Mouse (Mus musculus) ovary, postnatal 10 days (tissue): ENCODE data around the gene 1700001C19Rik.
"Not testable (repeated sequence)": the region's sequence is repeated elsewhere in the genome, so short reads cannot be mapped to it uniquely, and the experiment has no call there.

ENCODE experiments used
- DNase-seq: peaks from one replicate; pipeline ENCODE4 v3.0.0; 2022; ENCODE audit warnings: low spot score

Gene 1700001C19Rik

DNA sequence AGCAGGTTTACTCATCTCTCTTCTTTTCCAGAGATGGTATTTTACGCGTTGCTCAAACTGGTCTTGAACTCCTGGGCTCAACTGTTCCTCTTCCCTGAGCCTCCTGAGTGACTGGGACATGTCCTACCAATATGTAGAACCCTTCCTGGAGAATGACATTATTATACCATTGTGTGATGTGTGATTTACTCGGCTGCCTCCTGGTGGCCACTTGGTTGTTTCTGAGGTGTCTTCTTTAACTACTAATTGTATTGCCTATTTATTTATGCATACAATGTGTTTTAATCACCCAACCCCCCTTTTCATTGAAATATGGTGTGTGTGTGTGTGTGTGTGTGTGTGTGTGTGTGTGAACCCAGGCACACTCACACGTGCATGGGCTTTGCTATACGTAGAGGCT lies 6.4 kb downstream of the 1700001C19Rik start:
- DNase-seq = no peak

DNA sequence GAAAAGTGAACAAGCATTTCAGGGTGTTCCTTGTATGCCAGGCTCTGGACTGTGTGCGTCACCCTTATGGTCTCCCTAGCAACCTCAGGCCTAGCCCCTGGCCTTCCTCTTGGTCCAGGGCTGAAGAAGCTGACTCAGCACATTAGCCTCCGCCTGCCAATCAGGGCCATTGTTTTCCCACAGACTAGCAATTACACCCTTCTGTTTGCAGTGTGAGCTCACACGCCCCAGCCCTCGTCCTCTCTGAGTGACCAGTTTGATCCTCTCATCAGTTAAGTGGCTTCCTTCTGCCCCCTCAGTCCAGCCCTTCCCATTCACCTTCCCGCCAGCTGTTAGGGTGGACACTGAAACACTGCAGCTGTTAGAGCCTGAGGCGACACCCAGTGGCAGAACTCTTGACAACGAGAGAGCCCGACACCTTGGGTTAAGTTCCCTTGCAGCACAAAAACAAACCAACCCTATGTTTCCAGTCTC lies 8.3 kb downstream of the 1700001C19Rik start:
- no peak for DNase-seq

DNA sequence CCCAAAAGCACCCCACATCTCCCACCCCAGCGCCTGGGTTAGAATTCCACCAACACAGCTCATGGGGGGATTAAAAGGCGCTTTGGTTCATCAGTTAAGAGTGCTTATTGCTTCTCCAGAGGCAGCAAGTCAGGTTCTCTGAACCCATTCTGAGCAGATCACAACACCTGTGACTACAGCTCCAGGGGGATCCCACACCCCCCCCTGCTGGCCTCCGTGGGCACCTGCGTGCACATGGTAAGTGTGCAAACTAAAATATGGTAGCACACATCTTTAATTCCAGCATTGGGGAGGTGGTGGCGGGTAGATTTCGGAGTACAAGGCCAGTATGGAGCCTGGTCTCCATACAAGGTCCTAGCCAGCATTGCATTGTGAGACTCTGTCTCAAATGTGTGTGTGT lies 9.9 kb downstream of the 1700001C19Rik start:
- no peak for DNase-seq

DNA sequence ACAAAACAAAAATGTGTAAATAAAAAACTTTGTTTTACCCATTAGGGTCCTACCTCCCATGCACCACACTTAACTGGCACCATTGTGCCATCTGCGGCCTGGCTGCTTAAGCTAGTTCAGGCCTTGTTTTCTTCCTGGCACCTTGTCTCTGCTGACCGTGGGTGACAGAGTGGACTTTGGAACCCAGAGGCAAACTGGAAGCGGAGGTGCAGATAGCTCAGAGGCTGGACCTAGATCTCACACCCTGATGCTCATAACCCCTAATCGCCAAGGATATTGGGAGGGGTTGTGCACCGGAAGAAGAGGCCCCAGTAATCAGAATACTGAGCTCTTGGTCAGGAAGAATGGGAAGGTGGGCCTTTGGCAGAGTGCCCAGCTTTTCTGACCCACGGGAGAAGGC lies 13.0 kb downstream of the 1700001C19Rik start:
- no peak for DNase-seq

DNA sequence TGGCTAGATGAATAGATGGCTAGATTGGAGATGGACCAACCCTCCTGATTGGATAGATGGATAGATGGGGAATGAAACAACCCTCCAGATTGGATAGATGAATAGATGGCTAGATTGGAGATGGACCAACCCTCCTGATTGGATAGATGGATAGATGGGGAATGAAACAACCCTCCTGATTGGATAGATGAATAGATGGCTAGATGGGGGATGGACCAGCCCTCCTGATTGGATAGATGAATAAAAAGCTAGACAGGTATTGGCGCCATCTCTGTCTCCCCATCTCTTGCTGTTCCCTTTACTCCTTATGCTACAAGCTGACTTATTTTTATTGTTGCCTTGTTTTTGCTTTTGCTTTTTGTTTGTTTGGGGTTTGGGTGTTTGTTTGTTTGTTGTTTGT lies 14.6 kb downstream of the 1700001C19Rik start:
- DNase-seq = not testable (repeated sequence)

DNA sequence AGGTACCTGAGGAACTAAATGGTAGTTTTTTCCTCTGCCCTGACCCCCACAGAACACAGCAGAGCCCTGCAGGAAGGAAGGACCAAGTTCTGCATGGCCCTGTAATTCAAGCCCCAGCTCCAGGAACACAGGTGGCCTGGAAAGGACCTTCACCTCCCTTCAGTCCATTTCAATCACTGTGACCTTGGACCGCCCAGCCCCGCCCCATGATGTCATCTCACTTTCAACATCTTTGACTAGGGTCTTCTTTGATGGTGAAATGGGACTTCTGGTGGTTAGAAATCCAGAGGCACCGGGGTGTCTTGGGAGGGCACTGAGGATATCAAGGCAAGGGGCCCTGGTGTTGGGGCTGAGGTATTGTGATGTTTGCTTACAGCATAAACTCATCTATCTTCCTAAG lies 15.6 kb downstream of the 1700001C19Rik start:
- DNase-seq = no peak

DNA sequence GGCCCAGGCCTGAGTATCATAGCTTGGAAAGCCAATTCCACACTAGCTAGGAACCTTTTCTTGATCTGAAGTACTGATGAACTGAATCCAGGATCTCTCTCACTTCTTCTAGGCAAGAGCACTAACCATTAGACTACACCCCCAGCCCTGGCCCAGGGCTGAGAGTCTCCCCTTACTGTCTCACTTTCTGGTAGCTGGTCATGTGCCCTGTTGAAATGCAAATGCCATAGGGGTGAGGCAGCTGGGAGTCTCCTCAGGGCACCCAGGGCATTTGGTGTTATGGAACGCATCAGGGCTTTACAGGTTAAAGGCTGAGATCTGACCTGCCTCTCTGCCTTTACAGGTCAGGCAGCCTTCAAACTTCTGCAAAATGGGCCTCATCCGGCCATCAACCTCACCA lies 17.0 kb downstream of the 1700001C19Rik start:
- DNase-seq = no peak

DNA sequence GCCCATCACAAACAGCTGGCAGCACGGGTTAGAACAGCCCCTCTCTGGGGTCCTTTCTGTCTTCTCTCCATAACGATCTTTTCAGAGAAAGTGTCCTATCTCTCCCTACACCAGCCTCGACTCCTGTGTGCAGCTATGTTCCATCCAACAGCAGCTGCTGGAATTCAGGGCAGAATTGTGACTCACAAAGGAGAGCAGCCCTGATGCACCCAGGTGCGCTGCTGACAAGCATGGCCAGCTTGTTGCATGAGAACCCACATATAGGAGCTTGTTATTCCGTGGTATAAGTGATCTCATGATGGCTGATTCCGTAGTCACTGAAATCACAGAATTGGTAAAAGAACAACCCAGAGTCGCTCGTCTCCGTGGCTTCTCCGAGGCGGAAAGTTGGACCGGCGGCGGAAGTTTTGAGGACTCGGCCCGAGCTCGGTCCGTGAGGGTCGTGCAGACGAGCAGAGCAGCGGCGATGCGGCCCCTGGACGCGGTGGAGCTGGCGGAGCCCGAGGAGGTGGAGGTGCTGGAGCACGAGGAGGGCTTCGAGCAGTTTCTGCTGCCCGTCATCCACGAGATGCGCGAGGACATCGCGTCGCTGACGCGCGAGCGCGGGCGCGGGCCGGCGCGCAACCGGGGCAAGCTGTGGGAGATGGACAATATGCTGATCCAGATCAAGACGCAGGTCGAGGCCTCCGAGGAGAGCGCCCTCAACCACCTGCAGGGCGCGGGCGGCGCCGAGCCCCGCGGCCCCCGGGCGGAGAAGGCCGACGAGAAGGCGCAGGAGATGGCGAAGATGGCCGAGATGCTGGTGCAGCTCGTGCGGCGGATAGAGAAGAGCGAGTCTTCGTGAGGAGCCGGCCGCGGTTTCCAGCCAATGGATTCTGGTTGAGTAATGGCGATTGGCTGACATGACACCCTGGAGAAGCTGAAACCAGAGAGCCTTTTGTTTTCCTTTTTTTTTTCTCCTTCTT lies 27.0 kb downstream of the 1700001C19Rik start:
- DNase-seq = peak; percentile 3

DNA sequence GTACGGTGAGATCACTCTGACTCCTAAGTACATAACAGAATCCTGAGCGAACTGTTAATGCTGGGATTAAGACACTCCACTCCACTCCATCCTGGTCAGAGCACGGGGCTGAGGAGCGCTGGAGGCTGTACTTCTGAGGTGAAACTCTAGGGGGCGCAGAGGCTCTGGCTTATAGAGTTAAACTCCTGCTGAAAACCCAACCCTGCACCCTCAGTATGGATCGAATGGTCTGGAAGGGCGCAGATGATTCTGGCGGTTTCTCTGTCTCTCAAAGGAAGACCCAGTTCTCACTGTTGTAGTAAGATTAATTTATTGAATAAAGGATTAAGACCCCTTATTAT lies 28.6 kb downstream of the 1700001C19Rik start:
- peak; percentile 35 for DNase-seq

DNA sequence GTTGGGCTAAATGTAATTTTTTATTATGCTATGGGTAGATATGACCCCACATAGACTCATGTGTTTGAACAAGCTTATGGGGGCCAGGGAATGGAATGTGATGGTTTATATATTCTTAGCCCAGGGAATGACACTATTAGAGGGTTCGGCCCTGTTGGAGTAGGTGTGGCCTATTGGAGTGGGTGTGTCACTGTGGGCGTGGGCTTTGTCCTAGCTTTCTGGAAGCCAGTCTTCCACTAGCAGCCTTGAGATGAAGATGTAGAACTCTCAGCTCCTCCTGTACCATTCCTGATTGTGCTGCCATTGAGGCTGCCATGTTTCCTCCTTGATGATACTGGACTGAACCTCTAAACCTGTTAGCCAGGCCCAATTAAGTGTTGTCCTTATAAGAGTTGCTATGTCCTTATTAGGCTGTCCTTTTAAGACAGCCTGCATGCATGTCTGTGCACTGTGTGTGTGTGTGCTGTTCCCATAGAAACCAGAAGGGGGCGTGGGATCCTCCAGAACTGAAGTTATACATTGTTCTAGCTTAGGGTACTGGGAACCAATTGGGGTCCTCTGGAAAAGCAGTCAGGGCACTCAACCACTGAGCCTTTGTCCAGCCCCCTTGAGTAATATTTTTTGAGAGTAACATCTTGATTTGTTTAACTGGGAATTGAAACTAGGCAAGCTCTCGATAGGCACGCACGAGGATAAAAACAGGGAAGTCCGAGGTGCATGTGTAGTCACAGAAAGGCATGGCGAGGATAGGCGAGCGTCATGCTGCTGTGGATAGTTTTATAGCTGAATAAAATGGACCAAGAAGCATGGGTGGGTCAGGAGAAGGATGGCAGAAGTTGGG lies 29.2 kb downstream of the 1700001C19Rik start:
- DNase-seq = no peak

DNA sequence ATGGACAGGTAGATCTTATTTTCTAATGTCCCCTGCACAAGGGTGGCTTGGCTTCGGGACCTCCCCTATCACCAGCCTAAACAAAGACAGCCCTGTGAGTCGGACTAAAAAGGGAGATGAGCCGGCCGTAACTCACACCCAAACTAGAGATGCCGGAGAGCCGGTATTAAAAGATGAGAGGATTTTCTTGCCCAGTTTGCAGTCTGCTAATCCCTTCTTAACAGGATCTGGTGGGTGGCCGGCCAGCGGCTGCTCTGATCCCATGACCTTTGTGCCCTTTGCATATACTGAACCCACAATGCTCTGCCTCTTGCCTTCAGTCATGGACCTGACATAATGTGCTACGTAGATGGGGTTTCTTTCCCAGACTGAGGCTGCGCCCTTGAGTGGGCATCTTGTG lies 36.7 kb downstream of the 1700001C19Rik start, which contains the start of gene Guca1a:
Gene Guca1a, minus strand, starts transcription at position 134 of the 400 bp plus-strand sequence.
- DNase-seq = no peak

DNA sequence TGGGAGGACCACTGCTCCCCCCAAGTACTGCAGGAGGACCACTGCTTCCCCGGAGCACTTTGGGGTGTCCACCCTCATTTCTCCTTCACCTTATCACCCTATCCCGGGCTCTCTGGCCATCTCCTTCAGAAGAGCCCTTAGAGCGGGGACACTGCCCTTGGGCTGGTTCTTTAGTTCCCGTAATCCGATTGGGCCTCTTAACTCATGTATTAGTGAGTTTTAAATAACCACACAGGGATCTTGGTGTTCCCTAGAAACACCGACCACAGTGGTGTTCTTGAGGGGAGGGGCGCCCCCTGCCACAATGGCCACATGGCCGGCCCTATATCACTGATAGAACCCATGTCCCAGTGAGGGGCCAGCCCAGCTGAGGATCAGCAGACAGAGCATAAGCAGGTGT lies 38.1 kb downstream of the 1700001C19Rik start:
- DNase-seq = no peak

DNA sequence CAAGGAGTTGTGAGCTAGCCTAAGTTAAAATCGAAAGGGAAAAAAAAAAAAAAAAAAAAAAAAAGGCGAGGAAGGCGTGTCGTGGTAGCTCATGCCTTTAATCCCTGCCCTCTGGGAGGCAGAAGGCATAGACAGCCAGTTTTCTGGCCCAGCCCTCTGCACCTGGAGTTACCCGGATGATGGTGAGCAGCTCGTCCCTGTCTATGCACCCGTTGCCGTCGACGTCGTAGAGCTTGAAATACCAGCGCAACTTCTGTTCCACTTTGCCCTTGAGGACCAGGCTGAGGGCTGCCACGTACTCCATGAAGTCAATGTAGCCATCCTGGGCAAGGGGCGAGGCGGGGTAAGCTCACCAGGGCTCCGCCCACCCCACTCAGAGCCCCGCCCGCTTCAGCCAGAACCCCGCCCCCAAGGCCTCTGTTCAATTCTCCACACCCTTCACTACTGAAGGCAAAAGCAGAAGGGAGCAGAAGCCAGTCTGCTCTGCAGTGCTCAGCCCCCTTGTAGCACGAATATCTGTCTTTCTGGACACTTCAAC lies 41.7 kb downstream of the 1700001C19Rik start:
- peak; percentile 24 for DNase-seq

DNA sequence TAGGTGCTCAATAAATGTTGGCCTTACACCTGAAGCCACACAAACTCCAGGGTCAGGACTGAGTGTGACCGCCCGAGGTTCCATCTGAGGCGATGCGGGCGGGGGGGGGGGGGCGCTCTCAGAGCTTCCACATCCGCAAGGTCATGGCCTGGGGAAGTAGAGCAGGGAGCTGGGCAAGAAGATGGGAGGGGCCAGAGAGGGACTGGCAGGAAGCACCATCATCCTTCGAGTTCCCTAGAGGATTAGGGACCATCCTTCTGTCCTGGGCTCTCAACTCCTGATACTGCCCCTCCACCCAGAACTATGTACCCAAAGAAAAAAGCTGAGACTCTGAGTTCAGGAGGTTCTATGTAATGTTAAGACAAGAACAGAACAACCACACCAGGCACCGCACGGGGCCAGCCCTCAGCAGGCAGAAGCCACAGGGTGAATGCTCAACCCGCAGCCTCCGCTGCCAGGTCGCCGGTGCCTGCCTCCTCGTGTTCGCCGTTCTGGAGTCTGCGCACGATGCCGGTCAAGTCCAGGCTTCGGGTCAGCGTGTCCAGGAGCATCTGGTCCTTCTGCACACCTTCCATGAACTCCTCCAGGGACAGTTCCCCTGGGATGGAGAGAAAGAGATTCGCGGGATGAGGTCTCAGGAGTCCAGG lies 42.8 kb downstream of the 1700001C19Rik start:
- no peak for DNase-seq

DNA sequence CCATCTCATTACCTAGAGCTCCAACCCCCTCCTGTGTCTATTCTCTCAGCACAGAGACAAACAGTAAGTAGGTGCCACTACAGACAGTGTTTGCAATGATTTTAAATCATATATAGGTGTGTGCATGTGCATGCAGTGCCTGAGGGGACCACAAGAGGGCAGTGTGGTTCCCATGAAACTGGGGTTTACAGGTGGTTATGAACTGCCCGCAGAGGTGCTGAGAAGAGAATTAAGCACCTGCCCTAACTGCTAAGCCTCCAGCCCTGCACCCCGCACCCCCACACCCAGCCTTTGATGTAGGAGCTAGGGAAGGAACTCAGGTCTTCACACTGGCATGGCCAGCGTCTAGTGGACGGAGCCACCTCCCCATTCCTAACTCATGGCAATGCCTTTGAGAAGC lies 50.5 kb downstream of the 1700001C19Rik start:
- peak; percentile 27 for DNase-seq

DNA sequence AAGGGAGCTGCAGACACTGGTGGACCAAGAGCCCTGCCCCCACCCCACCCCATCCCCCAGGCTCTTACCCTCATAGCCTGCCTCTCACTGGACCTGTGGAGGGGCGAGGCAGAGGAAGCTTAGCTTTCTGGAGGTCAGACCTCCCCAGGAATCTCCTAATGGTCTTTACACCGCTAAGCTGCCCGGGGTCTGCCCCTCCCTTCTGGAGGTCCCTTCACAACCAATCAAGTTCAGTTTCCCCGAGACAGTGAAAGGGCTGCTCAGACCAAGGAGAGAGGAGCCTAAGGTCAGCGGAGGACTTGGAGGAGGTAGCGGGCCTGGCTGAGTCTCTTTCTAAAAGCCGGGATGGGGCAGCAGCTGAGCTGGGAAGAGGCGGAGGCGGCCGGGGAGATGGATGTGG lies 52.0 kb downstream of the 1700001C19Rik start, which contains the start of gene Guca1b:
Gene Guca1b, plus strand, starts transcription at position 249 of the 400 bp plus-strand sequence.
- DNase-seq = no peak

DNA sequence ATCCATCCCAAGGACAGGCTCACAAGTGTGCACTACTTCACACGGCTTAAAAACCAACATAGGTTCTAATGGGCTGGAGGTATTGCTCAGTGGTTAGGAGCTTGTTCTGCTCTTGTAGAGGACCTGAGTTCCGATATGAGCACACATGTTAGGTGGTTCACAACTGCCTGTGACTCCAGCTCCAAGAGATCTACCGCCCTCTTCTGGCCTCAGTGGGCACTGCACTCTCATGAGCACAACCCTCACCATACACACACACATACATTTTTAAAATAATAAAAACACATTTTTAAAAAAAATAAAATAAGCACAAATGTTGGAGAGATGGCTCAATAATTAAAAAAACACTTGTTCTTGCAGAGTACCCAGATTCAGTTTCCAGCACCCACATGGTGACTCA lies 53.1 kb downstream of the 1700001C19Rik start:
- no peak for DNase-seq

DNA sequence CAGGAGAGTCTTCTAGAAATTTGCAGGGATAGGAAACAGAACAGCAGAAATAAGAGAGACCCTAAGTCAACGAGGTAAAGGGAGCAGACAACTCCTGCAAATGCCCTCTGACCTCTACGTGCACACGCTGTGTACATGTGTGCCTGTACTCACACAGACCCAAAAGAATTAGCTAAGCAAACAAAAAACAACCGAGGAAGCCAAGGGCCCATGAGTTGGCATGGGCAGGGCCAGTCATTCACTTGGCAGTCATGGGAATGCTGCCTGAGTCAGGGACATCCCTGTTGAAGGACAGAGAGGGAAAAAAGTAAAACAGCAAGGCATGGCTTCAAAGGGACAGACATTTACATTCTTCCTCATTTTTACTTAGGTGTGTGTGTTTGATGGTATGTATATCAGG lies 53.9 kb downstream of the 1700001C19Rik start:
- no peak for DNase-seq

DNA sequence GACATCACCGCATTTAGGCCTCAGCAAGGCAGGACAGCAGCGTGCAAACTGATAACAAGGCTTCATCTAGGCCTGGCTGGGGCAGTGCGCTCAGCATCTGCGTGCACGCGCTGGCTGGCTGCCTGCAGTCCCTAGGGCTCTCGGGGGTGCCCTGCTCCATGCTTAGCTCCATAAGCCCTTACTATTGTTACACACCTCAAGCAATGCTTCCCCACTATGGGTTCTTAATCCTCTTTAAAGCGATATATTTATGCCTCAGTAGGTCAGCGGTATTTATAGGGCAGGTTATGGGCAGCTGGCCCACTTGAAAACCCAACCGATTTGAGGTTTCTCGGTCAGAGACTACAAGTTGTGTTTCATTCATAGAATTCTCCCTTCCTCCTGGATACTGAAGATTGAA lies 55.3 kb downstream of the 1700001C19Rik start:
- no peak for DNase-seq

DNA sequence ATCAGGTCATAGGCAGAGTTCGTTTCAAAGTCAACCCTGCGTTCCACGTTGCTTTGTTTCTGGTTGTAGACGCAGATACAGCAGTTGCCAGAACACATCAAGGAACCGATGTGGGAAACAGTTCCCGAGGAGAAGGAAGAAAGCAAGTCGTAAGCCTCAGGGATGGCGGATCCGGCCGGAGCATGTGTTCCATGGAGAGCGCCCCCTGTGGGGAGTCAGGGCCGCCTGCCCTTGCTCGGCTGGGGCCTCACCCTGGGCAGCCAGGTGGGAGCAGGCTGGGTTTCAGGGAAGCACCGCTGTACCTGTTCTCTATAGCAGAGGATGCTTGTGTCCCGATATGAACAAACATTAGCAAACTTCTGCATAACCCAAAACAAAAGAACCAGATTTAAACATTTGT lies 59.0 kb downstream of the 1700001C19Rik start:
- DNase-seq = no peak

DNA sequence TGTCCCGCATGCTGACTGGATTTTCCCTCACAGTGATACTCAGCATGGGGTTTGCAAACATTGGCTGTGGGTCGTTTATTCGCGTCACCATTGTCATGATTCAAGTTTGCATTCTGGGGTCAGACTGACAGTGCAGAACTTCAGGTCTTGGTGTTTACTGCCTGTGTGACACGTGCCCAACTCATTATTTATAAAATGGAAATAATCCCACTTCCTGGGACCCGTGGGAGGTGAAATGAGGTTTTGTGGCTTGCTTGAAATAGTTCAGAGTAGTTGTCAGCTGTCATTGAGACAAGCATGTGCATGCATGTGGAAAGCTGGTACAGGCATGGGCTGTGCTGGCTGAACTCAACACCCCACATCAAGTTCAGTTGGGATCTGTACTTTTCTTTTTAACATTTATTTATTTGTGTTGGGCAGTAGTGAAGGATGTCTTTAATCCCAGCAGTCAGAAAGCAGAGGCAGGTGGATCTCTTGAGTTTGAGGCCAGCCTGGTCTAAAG lies 60.3 kb downstream of the 1700001C19Rik start:
- DNase-seq = no peak

DNA sequence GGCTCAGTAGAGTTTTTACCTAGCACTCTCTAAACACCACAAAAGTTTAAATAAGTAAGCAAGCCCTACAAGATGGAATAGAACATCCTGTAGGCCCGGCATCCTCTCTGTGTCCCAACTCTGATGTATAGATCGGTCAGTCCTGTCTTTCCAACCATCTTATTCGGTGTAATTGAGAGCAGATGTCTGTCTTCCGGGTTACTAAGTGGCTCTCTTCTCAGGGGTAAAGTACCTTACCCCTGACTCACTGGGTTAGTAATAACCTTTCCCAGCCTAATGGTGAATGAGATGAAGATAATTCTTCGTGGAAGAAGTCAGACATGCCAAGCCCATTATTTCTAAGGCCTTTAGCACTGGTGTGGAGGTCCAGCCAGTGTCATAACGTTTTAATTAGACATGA lies 63.2 kb downstream of the 1700001C19Rik start:
- no peak for DNase-seq
